Comparison of ENCODE assay signal across 11 mouse cellular contexts in genomic region chr10:125844336-125844865, GRCm38 (mm10).
"Had no signal": no experiment of that assay in that cellular context is flagged by ENCODE, and none has a peak within 500 bp of the region (broad histone marks: within the 10 kb centered on the region; RNA-seq: fewer than 3 reads in every experiment).

No protein-coding gene starts in this region.

- H3K36me3 ChIP-seq: limb, embryonic 13.5 days; liver, embryonic 13.5 days; lung, embryonic 15.5 days had no signal

- H3K4me1 ChIP-seq: liver, embryonic 13.5 days; megakaryocyte, embryonic 14.5 days had no signal

- H3K9me3 ChIP-seq: limb, embryonic 13.5 days; liver, embryonic 13.5 days; lung, embryonic 15.5 days had no signal

- DNase-seq: liver, embryonic 13.5 days; liver, postnatal 0 days; lung, postnatal 14 days; thymus, postnatal 4 days had no signal

- H3K9ac ChIP-seq: liver, embryonic 13.5 days; liver, postnatal 0 days; lung, embryonic 15.5 days had no signal

- H3K27me3 ChIP-seq: limb, embryonic 13.5 days; liver, embryonic 13.5 days; lung, embryonic 15.5 days; megakaryocyte, embryonic 14.5 days had no signal

- H3K27ac ChIP-seq: layer of hippocampus, adult 2 months; limb, embryonic 13.5 days; liver, embryonic 13.5 days; lung, embryonic 15.5 days; macrophage; stomach, postnatal 0 days had no signal

- H3K4me3 ChIP-seq: layer of hippocampus, adult 2 months; liver, embryonic 13.5 days; lung, embryonic 15.5 days; megakaryocyte, embryonic 14.5 days had no signal

- ATAC-seq: liver, postnatal 0 days; midbrain, embryonic 16.5 days had no signal
